Mouse (Mus musculus) cerebellum, postnatal 14 days (tissue): ENCODE results near the gene Gm8693.
"Not testable (repeated sequence)": the region's sequence is repeated elsewhere in the genome, so short reads cannot be mapped to it uniquely, and the experiment has no call there.

Source experiments
- DNase-seq, 2 experiments: peaks; one replicate each; pipeline ENCODE4 v3.0.0; 2021; ENCODE audit warnings: mixed read lengths in 2 of 2

Gene Gm8693

GRCm38 (mm10) chr7:22692217-22692616, at the start of gene Gm8693:
Gene Gm8693 (minus strand): TSS chr7:22692317.
- DNase-seq: not testable (repeated sequence)

GRCm38 (mm10) chr7:22719610-22720009, 27.5 kb upstream of the Gm8693 start, which contains the start of gene Gm4567:
Gene Gm4567 (minus strand): TSS chr7:22719710.
- DNase-seq: not testable (repeated sequence)

GRCm38 (mm10) chr7:22657718-22658117, 34.4 kb downstream of the Gm8693 start, which contains the start of gene Vmn1r155:
Gene Vmn1r155 (plus strand): TSS chr7:22658018.
- DNase-seq: not testable (repeated sequence)
